Mouse (Mus musculus): ENCODE measurements around the gene Slit3.

Gene Slit3

GRCm38 (mm10) chr11:35664991-35665390 is 544.0 kb downstream of the Slit3 start:
- peak; percentile 11 for DNase-seq

DNA sequence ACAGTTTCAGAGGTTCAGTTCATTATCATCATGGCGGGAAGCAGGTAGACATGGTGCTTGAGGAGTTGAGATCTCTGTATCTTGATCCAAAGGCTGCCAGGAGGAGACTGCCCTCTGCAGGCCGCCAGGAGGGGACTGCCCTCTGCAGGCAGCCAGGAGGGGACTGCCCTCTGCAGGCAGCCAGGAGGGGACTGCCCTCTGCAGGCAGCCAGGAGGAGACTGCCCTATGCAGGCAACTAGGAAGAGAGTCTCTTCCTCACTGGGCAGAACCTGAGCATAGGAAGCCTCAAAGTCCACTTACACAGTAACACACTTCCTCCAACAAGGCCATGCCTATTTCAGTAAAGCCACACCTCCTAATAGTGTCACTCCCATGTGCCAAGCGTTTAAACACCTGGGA is 546.4 kb downstream of the Slit3 start:
- no peak for DNase-seq

DNA sequence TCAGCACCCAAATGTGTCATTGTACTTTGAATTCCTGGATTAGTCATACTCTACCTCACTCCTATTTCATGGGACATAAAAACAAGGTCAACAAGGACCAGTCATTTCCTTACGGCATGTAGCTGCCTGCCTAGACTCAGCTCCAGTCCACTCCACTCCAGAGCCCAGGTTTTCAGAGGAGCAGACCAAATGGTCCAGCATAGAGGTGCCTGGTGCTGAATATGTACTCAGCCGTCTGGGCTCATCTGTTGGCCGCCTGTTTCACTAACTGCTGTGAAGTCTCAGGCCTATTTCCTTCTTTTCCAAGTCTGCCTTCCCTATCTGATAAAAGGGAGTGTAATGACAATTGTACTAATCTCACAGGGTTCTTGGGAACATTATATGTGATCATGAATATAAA is 547.1 kb downstream of the Slit3 start:
- DNase-seq: no peak

- no peak for DNase-seq
Observed at GRCm38 (mm10) chr11:35668750-35669149, 547.7 kb downstream of the Slit3 start.

- DNase-seq: no peak
Observed at GRCm38 (mm10) chr11:35669536-35669935, 548.5 kb downstream of the Slit3 start.

GRCm38 (mm10) chr11:35670181-35670580 is 549.2 kb downstream of the Slit3 start:
- DNase-seq: no peak

DNA sequence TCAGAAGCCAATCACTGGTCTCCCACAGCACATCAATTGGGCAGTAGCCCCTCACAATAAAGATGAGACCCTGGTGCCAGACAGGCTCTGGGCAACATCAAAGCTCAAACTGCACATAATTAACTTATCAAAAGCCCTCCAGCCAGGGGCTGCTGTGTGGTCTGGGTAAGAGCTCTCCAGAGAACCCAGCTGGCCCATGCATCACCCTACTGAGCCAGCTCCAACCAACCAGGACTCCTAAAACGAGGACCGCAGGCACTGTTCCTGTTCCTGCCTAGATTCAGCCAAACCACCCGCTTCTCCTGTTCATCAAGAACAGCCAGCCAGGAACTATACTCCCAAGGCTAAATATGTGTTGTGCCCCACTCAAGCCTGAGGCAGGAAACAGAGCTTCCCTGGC is 549.7 kb downstream of the Slit3 start:
- DNase-seq: no peak

- no peak for DNase-seq
Observed at GRCm38 (mm10) chr11:35673050-35673449, 552.0 kb downstream of the Slit3 start.

DNA sequence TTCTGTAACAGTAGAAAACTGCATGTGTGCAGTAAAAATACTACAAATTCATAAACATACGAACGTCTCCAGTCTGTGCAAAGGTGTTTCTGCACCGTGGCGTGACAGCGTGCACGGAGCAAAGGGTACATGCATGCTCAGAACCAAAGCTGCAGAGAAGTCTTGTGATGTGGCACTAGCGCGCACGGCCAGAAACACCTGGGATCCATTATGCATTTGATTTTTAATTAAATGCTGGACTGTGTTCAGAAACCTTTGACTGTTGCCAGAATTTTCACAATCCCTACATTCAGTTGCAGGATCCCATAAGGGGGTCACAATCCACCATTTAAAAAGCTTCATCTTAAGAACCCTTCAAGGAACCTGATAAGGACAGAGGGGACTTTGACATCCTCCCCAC is 553.2 kb downstream of the Slit3 start:
- DNase-seq: no peak

GRCm38 (mm10) chr11:35676744-35677143 is 555.7 kb downstream of the Slit3 start:
- DNase-seq: no peak

GRCm38 (mm10) chr11:35679976-35680375 is 559.0 kb downstream of the Slit3 start:
- DNase-seq: no peak

DNA sequence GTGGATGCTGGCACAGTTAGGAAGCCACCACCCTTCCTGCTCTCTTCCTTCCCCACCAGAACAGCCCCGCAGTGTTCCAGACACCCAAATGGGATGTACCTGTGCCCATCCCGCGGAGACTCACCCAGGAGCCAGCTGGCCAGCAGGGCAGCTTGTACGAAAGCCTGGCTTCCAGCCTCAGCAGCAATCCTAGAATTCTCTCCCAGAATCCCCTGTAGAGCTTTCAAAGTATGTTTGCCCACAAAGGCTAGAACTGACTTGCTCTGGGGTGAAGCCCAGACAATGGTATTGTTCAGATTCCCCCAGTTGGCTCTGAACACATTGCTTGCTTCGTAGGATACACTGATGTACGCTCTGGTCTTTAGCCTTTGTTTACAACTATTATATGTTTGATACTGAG is 566.3 kb downstream of the Slit3 start:
- no peak for DNase-seq

DNA sequence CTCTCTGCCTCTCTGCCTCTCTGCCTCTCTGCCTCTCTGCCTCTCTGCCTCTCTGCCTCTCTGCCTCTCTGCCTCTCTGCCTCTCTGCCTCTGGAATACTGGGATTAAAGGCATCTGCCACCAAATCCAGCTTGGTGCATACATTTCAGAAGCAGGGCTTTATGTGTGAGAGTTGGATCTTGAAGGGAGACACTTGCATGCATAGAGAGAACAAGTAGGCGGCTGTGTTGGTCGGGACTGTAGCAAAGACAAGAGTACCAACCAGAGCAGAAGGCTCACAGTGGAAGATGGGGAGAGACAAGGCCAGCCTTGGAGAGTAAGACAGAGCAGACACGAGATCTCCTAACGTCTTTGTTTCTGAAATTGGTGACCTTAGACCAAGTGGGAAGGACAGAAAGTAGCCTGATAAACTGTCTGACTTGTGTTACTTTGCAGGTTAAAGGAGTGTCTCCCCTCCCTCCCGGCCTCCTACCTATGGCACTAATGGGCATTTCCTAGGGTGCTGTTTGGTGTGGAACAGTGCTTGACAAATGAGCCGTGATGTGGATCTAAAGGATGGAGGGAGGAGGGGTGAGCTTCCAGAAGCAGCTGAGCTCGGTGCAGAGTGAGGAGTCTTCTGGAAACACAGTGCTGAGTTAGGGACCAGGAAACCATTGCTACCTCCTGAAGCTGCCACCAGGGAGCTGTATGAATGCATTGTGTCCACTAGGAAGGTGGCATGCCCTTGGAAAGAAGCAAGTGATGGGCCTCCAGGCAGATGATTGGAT is 569.7 kb downstream of the Slit3 start:
- no peak for DNase-seq

DNA sequence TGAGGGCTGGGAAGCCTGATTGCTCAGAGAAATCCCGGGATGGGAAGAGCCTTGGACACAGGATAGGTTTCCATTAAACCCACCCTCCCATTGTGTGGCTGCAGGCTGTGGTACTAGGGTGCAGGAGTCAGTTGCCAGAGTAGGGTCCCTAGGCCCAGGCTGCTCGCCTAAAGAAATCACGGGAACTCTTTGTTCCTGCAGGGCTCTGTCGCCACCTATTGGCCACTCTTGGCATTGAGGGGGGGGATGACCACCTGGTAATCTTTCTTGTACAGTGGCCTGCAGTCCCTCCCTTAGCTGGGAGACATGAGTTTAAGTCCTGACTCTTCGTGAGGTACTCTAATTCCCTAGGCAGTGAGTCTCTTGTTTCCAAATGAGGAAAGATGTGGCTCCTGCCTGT is 572.1 kb downstream of the Slit3 start:
- DNase-seq: peak; percentile 57

GRCm38 (mm10) chr11:35693625-35694024 is 572.6 kb downstream of the Slit3 start:
- no peak for DNase-seq

DNA sequence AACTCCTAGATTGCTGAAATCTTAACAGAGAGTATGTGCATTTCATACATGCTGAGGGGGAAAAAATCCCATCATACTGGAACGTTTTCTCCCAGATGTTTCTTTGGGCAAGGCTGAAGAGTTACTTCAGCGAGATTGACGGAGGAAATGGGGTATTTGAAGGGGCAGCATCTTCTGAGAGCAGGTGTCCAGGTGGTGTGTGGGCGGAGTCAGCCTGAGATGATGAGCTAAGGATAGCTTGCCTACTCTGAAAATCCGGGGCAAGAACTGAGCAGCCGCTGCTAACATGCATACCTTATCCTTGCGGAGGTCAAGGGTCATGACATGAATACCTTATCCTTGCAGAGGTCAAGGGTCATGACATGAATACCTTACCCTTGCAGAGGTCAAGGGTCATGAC is 576.5 kb downstream of the Slit3 start:
- DNase-seq: no peak

DNA sequence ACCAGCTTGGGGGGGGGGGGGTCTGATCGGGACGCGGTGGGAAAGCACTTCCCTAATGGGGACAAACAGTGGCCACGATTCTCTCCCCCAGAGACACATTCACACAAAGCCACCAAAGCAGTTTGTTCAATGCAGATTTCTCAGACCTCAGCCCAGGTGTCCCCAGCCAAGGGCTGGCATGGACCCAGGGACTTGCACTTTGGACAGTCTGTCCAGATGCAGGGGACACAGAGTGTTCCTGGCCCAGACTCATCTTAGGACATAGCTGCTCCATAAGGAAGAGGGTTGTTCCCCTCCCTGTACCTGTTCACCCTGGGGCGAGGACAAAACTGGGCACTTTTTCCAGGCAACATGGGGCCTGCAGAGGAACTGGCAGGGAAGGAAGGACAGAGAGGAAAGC is 577.9 kb downstream of the Slit3 start:
- peak; percentile 57 for DNase-seq

DNA sequence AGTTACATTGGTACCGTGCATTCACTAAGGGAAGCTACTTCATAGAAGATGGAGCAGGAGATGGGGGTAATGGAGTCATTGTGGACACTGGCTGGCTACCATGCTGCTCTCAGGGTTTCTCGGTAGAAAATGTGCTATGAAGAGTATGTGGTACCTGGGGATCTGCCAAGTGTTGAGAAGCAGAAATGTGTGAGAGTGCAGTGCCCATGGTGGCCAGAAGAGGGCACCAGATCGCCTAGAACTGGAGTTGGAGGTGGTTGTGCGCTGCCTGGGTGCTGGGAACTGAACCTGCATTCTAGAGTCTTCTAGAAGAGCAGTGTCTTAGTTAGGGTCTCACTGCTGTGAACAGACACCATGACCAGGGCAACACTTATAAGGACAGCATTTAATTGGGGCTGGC is 582.4 kb downstream of the Slit3 start:
- no peak for DNase-seq

DNA sequence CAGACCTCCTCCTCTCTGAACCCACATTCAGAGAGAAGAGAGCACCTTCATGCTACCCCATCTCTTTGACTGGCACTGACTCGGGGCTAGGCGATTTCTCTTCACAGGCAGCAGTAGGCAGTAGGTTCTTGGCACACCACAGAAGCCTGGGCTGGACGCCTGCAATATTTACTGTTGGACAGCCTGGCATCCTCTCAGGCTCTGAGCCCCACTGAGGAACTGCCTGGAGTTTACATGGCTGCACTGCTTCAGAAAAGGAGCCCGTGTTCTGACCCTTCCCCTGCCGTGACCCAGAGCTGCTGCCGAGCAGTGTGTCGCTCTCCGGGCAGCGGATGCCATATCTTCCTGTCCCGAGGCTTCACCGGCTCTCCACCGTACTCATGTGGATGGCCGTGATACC is 583.4 kb downstream of the Slit3 start:
- DNase-seq: no peak

GRCm38 (mm10) chr11:35704927-35705326 is 583.9 kb downstream of the Slit3 start:
- DNase-seq: no peak

GRCm38 (mm10) chr11:35707431-35707830 is 586.4 kb downstream of the Slit3 start:
- DNase-seq: no peak

DNA sequence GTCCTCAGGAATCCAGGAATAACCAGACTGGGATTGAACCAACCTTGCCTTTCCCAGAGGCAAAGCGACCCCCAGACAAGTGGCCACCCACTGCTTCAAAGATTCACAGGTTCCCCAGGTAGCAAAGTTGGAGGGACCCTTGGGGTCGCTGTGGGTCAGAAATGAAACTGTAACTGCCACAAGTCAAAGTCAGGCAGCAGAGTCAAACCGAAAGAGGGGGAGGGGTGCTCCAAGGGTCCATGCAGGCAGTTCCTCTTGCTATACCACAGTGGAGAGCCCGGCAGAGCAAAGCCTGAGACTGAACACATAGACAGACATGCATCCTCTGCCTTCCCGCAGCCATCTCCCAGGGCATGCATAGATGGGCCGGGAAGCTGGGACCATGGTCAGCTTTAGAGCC is 590.3 kb downstream of the Slit3 start:
- DNase-seq: no peak

DNA sequence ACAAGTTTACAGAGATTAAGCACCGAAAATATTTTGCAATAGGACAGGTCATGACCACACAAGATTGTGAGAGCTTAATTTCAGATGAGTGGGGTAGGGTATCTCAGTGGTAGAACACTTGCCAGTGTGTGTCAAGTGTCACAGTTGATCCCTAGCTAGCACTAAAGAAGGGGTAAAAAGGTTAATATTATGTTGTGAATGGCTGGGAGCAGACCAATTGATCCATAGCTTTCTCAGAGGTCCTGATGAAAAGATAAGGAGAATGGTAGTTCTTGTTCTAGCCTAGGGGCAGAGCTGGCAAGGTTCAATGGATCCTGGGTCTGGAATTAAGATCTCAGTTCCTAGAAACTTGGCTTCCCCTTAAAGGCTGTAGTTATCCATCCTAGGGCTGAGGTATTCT is 597.9 kb downstream of the Slit3 start:
- DNase-seq: no peak

- no peak for DNase-seq
Observed at GRCm38 (mm10) chr11:35723876-35724275, 602.9 kb downstream of the Slit3 start.

DNA sequence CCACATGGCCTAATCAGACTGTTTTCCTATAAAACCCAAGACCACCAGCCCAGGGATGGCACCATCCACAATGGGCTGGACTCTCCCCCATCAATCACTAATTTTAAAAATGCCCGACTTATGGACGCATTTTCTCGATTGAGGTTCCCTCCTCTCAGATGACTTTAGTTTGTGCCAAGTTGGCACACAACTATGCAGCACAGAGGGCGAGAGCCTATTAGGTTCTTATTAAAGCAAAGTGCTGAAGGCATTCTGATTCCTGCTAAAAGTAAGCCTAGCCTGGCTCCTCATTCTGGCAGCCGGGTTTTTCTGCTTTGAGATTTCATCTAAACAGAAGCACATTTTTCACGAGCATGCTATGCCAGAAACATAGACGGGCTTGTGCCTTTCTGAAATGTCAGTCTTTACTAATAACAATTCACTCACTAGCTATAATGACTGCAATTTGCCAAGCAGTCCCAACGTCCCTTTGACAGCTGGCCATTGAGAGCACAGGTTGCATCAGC is 605.4 kb downstream of the Slit3 start:
- DNase-seq: no peak
